In the genomic region with DNA sequence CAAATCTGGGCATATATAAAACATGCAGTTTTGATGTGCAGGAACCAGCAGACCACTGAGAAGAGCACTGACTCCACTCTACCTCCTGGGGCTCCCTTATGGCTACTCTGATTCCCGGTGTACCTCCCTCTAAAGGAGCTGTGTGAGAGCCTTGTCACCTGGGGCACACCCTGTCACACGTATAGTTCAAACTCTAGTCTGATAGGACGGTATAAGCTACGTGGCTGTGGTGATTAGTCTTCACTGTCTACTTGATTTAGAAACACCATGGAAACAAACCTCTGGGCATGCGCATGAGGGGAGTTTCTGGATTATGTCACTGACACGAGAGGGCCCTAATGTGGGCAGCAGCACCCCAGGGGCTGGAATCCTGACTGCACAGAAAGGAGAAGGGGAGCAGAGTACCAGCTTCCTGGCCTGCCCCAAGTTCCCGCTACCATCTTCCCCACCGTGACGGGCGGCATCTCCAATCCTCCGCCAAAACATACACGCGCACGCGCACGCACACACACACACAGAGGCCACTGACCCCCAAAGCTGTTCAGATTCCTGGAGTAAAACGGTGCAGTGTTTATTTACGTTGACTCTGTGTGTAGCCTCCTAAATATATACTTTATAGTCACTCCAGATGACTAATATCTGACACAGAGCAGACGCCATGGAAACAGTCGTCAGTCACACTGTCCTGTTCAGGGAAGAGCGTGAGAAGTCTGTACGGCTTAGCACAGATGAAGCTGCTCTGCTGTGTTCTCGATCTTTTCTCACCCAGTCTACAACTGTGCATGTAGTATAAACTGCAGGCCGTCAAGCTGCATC, we compare ENCODE assay signal across 12 mouse cellular contexts. TPM values are rescaled to one million over a fixed set of nuclear protein-coding genes. Genes with fewer than 3 reads are reported as not detected.
A peak's percentile ranks its signal among the peaks of the same experiment; 100 is the strongest.
DNase-seq lines count a peak whose midpoint lies in the region; ATAC-seq and TF ChIP-seq lines count a peak whose summit lies in the region.
"Had no signal": no experiment of that assay in that cellular context is flagged by ENCODE, and none has a peak within 500 bp of the region (broad histone marks: within the 10 kb centered on the region; RNA-seq: fewer than 3 reads in every experiment).

No protein-coding gene starts in this region.

- 47% methylated on average over 24 of the region's 24 CpGs for WGBS in heart, embryonic 12.5 days
- WGBS in heart, adult 2 months: 67% methylated on average over 24 of the region's 24 CpGs
- WGBS in embryonic facial prominence, embryonic 14.5 days: 60% methylated on average over 23 of the region's 24 CpGs
- WGBS in neural tube, embryonic 15.5 days: 72% methylated on average over 24 of the region's 24 CpGs

- no peak overlapping the region for H3K4me3 ChIP-seq in heart, embryonic 12.5 days
- H3K4me3 ChIP-seq in heart, adult 2 months: no peak overlapping the region
- H3K4me3 ChIP-seq in layer of hippocampus, adult 2 months: no peak overlapping the region
- no peak overlapping the region for H3K4me3 ChIP-seq in embryonic facial prominence, embryonic 14.5 days (ENCODE audit: low read depth, low read length)
- H3K4me3 ChIP-seq in neural tube, embryonic 15.5 days (replicated peaks): no peak overlapping the region

- no peaks in the 10 kb centered on the region for H3K36me3 ChIP-seq in heart, embryonic 12.5 days
- H3K36me3 ChIP-seq in heart, adult 2 months (ENCODE audit: control insufficient read depth, insufficient read depth, low read length): no peaks in the 10 kb centered on the region
- H3K36me3 ChIP-seq in embryonic facial prominence, embryonic 14.5 days (ENCODE audit: control insufficient read depth, insufficient read depth, low read length): no peaks in the 10 kb centered on the region
- H3K36me3 ChIP-seq in neural tube, embryonic 15.5 days: no peaks in the 10 kb centered on the region

- TF ChIP-seq POLR2A in heart, adult 2 months (IDR thresholded peaks at IDR 0.05; ENCODE audit: insufficient read depth, low read depth, low read length): no peak

- no peaks in the 10 kb centered on the region for H3K9me3 ChIP-seq in heart, embryonic 12.5 days (replicated peaks)
- H3K9me3 ChIP-seq in embryonic facial prominence, embryonic 14.5 days (ENCODE audit: control insufficient read depth, low read length): no peaks in the 10 kb centered on the region
- H3K9me3 ChIP-seq in neural tube, embryonic 15.5 days (replicated peaks): no peaks in the 10 kb centered on the region

- no peak for TF ChIP-seq EP300 in heart, adult 2 months (IDR thresholded peaks at IDR 0.05; ENCODE audit: insufficient read depth, low read depth, low read length)

- peak overlapping the region; percentile 55 for H3K4me2 ChIP-seq in heart, embryonic 12.5 days
- peak overlapping the region; percentile 26 for H3K4me2 ChIP-seq in embryonic facial prominence, embryonic 14.5 days (ENCODE audit: low read depth, low read length)
- no peak overlapping the region for H3K4me2 ChIP-seq in neural tube, embryonic 15.5 days

- intact Hi-C loops in heart, adult 2 months (cut with DNase I): no loop called here
- intact Hi-C loops in gastrocnemius, postnatal 14 days (cut with DNase I; ENCODE audit: low total_unique reads): no loop called here

- no peak for TF ChIP-seq CTCF in heart, adult 2 months (IDR thresholded peaks at IDR 0.05)
- no peak for TF ChIP-seq CTCF in layer of hippocampus, adult 2 months (conservative IDR thresholded peaks at IDR 0.05)

- peak overlapping the region; percentile 10; the same call in 1 of the 2 replicates for H3K9ac ChIP-seq in heart, embryonic 12.5 days
- no peak overlapping the region for H3K9ac ChIP-seq in heart, adult 2 months (ENCODE audit: low read depth, low read length)
- H3K9ac ChIP-seq in embryonic facial prominence, embryonic 14.5 days (ENCODE audit: low read depth, low read length): no peak overlapping the region
- no peak overlapping the region for H3K9ac ChIP-seq in neural tube, embryonic 15.5 days (replicated peaks)

- peak overlapping the region; percentile 76 for H3K27ac ChIP-seq in heart, embryonic 12.5 days (ENCODE audit: poor library complexity, severe bottlenecking)
- no peak overlapping the region for H3K27ac ChIP-seq in heart, adult 2 months
- H3K27ac ChIP-seq in layer of hippocampus, adult 2 months: peak overlapping the region; percentile 32; the same call in 1 of the 2 replicates
- peak overlapping the region; percentile 21; the same call in 1 of the 2 replicates for H3K27ac ChIP-seq in embryonic facial prominence, embryonic 14.5 days (replicated peaks; ENCODE audit: low read depth, low read length)
- 0 out of 2 replicates have a peak overlapping the region, but pooled peaks have one; percentile 23 for H3K27ac ChIP-seq in neural tube, embryonic 15.5 days (replicated peaks)
- H3K27ac ChIP-seq: macrophage had no signal

- DNase-seq in heart, adult 2 months: no peak
- DNase-seq in layer of hippocampus, adult 2 months (ENCODE audit: low spot score in 2 of 2): no peak
- no peak for DNase-seq in layer of hippocampus, adult 9-10 months (ENCODE audit: low spot score)
- DNase-seq in embryonic facial prominence, embryonic 14.5 days (ENCODE audit: low spot score): no peak
- no peak for DNase-seq in gastrocnemius, postnatal 14 days
- DNase-seq: right cerebral cortex, adult 18-20 months; thymus, adult 18-20 months had no signal

- H3K27me3 ChIP-seq in heart, embryonic 12.5 days (replicated peaks): no peaks in the 10 kb centered on the region
- no peaks in the 10 kb centered on the region for H3K27me3 ChIP-seq in heart, adult 2 months (ENCODE audit: control insufficient read depth, insufficient read depth, low read length)
- no peaks in the 10 kb centered on the region for H3K27me3 ChIP-seq in embryonic facial prominence, embryonic 14.5 days (replicated peaks; ENCODE audit: control insufficient read depth, insufficient read depth, low read length)
- H3K27me3 ChIP-seq in neural tube, embryonic 15.5 days (replicated peaks): no peaks in the 10 kb centered on the region

- H3K4me1 ChIP-seq in heart, embryonic 12.5 days (replicated peaks): peaks cover 67% of the 10 kb centered on the region
- no peaks in the 10 kb centered on the region for H3K4me1 ChIP-seq in heart, adult 2 months (ENCODE audit: control insufficient read depth, insufficient read depth, low read length)
- peaks cover 29% of the 10 kb centered on the region for H3K4me1 ChIP-seq in embryonic facial prominence, embryonic 14.5 days (ENCODE audit: control insufficient read depth, insufficient read depth, low read length)
- H3K4me1 ChIP-seq in neural tube, embryonic 15.5 days: peaks cover 14% of the 10 kb centered on the region; the same call in 1 of the 2 replicates

- no peaks in the 10 kb centered on the region for H3K79me2 ChIP-seq in heart, adult 2 months (replicated peaks; ENCODE audit: control insufficient read depth, insufficient read depth, low read length)

- ATAC-seq in heart, embryonic 12.5 days (ENCODE audit: insufficient number of reproducible peaks, low FRiP score): peak; percentile 49; the same call in 1 of the 2 replicates
- ATAC-seq in embryonic facial prominence, embryonic 14.5 days (ENCODE audit: low read depth): peak; percentile 41; the same call in 1 of the 2 replicates
- peak; percentile 5; the same call in 1 of the 2 replicates for ATAC-seq in neural tube, embryonic 15.5 days (ENCODE audit: low FRiP score)
- ATAC-seq in megakaryocyte-erythroid progenitor cell, adult 5-6 weeks (replicated peaks; ENCODE audit: low FRiP score, low TSS enrichment, poor library complexity, severe bottlenecking): no peak
- ATAC-seq: inflammation-experienced regulatory T-cells, adult 6 months had no signal

RNA-seq across cellular contexts. Expression of a gene that starts 37.1 kb away (rescaled TPM):
- polyA plus RNA-seq in heart, embryonic 12.5 days (2016; fragmentation: Nextera tagmentation; extraction: Ambion mirVana): 28.3 and 30.7 TPM in 2 replicates
- 1 to 10 TPM; 1.1 to 1.9 TPM for total RNA-seq in heart, adult 2 months (2021)
- 1.5 and 1.6 TPM in 2 replicates for polyA plus RNA-seq in heart, adult 2 months (2012; rRNA removed)
- total RNA-seq in layer of hippocampus, adult 2 months (2021): 1 to 10 TPM in 1 of 2 experiments, under 1 TPM in 1; 0.90 to 1.3 TPM
- 16.4 and 17.1 TPM in 2 replicates for polyA plus RNA-seq in embryonic facial prominence, embryonic 14.5 days (2014; fragmentation: Nextera tagmentation; extraction: Ambion mirVana)
- polyA plus RNA-seq in neural tube, embryonic 15.5 days (2015; fragmentation: Nextera tagmentation; extraction: Ambion mirVana): 3.4 and 4.8 TPM in 2 replicates
- 1 to 10 TPM; 2.4 to 2.5 TPM for total RNA-seq in gastrocnemius, postnatal 14 days (2021)
- total RNA-seq in megakaryocyte-erythroid progenitor cell, adult 5-6 weeks (2014; fragmentation: Nextera tagmentation): not detected in 2 replicates
- not detected in 2 replicates for total RNA-seq in megakaryocyte-erythroid progenitor cell, adult 5-6 weeks (2017)
- polyA plus RNA-seq: inflammation-experienced regulatory T-cells, adult 6 months; macrophage had no signal
